Mouse (Mus musculus) liver, embryonic 18 days (tissue): ENCODE results near the gene CT030661.1. TPM values are rescaled to one million over a fixed set of nuclear protein-coding genes. Genes with fewer than 3 reads are reported as not detected.

Source experiments
- polyA plus RNA-seq: library from polyadenylated mRNA; depleted of rRNA; stranded (reverse); fragments of >200 nt; gene quantifications from 2 replicates; pipeline ENCODE4 v1.2.3, GENCODE M21; 2012; rRNA removed

CT030661.1 gene
- 2.2 and 2.4 TPM in 2 replicates for polyA plus RNA-seq

DNA sequence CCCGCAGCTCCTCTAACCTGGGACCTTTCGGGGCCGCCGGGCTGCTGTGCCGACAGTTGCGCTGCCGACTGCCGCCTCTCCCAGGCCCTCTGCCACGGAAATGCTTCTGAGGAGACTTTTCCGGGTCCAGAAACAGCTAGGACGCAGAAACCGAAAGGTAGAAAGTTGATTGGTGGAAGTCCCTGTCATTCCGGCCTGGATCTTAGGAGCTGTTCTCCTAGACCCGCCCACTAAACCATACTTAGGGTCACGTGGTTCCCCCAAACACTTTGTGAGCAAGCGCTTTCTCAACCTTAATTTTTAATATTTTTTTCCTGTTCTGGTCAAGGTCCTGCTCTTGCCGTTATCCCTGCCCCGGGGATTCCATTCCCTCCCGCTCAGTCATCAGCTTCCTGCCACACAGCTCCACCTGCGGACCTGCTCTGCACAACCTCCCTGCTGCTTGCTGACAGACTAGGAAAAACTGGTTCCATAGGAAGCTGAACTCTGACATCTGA is at the start of gene CT030661.1:
TSS of gene CT030661.1 (minus strand) at position 108 of the 497 bp plus-strand sequence.

DNA sequence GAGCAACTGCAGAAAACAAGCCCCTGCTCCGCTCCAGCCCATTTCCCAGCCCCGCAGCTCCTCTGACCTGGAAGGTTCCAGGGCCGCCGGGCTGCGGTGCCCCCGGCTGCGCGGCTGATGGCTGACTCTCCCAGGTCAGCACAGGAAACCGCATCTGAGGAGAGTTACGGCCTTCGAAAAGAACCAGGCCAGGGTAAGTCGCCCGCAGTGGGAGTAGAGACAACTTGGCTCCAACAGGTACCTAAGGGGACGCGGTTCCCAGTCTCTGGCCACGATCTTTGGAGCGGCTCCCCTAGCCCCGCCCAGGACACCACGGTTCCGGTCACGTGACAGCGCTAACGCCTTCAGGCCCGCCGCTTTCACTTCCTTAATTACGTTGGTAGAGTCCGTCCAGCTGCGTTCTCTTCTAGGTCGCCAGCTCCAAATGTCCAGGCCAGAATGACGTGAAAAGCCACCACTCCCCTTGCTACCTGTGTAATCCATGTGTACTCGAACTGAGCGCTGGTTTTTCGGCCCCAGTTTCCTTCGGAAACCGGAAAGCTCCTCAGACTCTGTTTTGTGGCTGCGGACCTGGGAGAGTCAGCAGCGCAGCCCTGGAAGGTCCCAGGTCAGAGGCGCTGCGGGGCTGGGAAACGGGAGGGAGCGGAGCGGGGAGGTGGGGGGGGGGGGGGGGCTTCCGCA is 46.6 kb upstream of the CT030661.1 start, which contains the start of the genes Zfp944 and Zfp758:
TSS of gene Zfp944 (minus strand) at position 300 of the 681 bp plus-strand sequence.
TSS of gene Zfp758 (plus strand) at position 353 of the 681 bp plus-strand sequence.

Other genes starting within 250 kb of the CT030661.1 start
- gene Zfp947, start 148.6 kb downstream of the CT030661.1 start, polyA plus RNA-seq: 0.23 and 0.31 TPM in 2 replicates
- 0.63 and 0.71 TPM in 2 replicates for gene Zfp994, start 89.2 kb downstream of the CT030661.1 start, polyA plus RNA-seq
- 2.6 and 2.8 TPM in 2 replicates for gene Zfp944, start 46.6 kb upstream of the CT030661.1 start, polyA plus RNA-seq
- gene Zfp758, start 46.6 kb upstream of the CT030661.1 start, polyA plus RNA-seq: 1.5 TPM in 2 replicates
- 2.0 TPM in 2 replicates for gene Zfp946, start 109.4 kb upstream of the CT030661.1 start, polyA plus RNA-seq